Mouse (Mus musculus) spleen, adult 12 weeks (tissue): ENCODE measurements around the gene Apom.

ENCODE experiments used
- DNase-seq: peaks from one replicate; pipeline ENCODE4 v3.0.0; 2022; ENCODE audit warnings: low spot score

Apom gene

GRCm38 (mm10) chr17:35158850-35159593, 27.2 kb upstream of the Apom start:
- DNase-seq: no peak

- DNase-seq: no peak
These were observed 25.9 kb upstream of the Apom start for GRCm38 (mm10) chr17:35157661-35158175.

- DNase-seq: no peak
These were observed 25.4 kb upstream of the Apom start for GRCm38 (mm10) chr17:35157254-35157653.

- DNase-seq: no peak
These were observed 24.8 kb upstream of the Apom start for GRCm38 (mm10) chr17:35156461-35157200.

GRCm38 (mm10) chr17:35155451-35155850, 23.6 kb upstream of the Apom start:
- no peak for DNase-seq

GRCm38 (mm10) chr17:35154616-35155015, 22.8 kb upstream of the Apom start:
- DNase-seq: no peak

- DNase-seq: no peak
These were observed 22.1 kb upstream of the Apom start for GRCm38 (mm10) chr17:35153931-35154330.

GRCm38 (mm10) chr17:35153077-35153476, 21.2 kb upstream of the Apom start:
- DNase-seq: no peak

GRCm38 (mm10) chr17:35152121-35152520, 20.3 kb upstream of the Apom start:
- no peak for DNase-seq

GRCm38 (mm10) chr17:35147922-35148639, 16.2 kb upstream of the Apom start:
- no peak for DNase-seq

GRCm38 (mm10) chr17:35147348-35147747, 15.5 kb upstream of the Apom start:
- DNase-seq: no peak

GRCm38 (mm10) chr17:35146139-35146538, 14.3 kb upstream of the Apom start:
- no peak for DNase-seq

GRCm38 (mm10) chr17:35141971-35142370, 10.1 kb upstream of the Apom start:
- no peak for DNase-seq

GRCm38 (mm10) chr17:35140490-35140996, 8.7 kb upstream of the Apom start:
- no peak for DNase-seq

GRCm38 (mm10) chr17:35139269-35139668, 7.4 kb upstream of the Apom start:
- no peak for DNase-seq

GRCm38 (mm10) chr17:35135591-35136320, 3.9 kb upstream of the Apom start:
- no peak for DNase-seq

GRCm38 (mm10) chr17:35134801-35135590, 3.1 kb upstream of the Apom start, which contains the start of gene Bag6:
Gene Bag6 (plus strand): TSS chr17:35135178.
- DNase-seq: peak; percentile 95

GRCm38 (mm10) chr17:35133517-35133916, 1.7 kb upstream of the Apom start:
- no peak for DNase-seq

GRCm38 (mm10) chr17:35132174-35132560, 317 bp upstream of the Apom start:
- no peak for DNase-seq

GRCm38 (mm10) chr17:35131038-35131437, 812 bp downstream of the Apom start:
- no peak for DNase-seq

GRCm38 (mm10) chr17:35128996-35129395, 2.9 kb downstream of the Apom start:
- no peak for DNase-seq
